Mouse (Mus musculus): ENCODE measurements at regions not wholly inside any gene's neighbourhood (a gene's known extent, or its start where the extent isn't known, plus 50 kb on each side); places are given as distances from the start of the nearest gene placed in this dataset.
"Not testable (repeated sequence)": the region's sequence is repeated elsewhere in the genome, so short reads cannot be mapped to it uniquely, and the experiment has no call there.

DNA sequence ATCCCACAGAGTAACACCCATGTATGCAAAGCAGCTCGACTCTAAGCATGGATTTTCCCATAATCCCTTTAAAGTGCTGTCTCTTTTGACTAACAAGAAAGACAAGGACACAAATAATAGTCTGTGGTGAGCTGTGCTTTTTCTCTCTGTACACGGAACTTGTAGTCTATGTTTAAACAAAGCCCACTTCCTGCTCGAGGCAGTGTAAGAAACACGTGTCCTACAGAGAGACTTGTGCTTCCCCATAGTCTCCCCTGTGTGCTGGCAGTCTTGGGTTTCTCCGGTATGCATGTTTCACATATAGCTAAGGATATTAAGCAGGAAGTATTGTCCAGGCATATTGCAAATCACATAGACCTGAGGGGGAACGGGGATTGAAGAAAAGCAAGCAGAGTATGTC is 487.4 kb downstream of the Dad1 start:
- TF ChIP-seq CTCF (IDR thresholded peaks at IDR 0.05; ENCODE audit: control insufficient read depth, insufficient read depth, insufficient replicate concordance, low read depth, low read length); POLR2A (IDR thresholded peaks at IDR 0.05; ENCODE audit: control insufficient read depth, low read depth, low read length): not testable (repeated sequence)

Data from testis, adult 2 months (tissue).